Mouse (Mus musculus) cortical plate, adult 2 months (tissue): ENCODE measurements around the gene Mapkapk2. TPM values are rescaled to one million over a fixed set of nuclear protein-coding genes. Genes with fewer than 3 reads are reported as not detected.

ENCODE experiments used
- H3K27ac ChIP-seq: fragments of 200-500 bp; 2 replicates; pipeline ENCODE4 v1.5.1; 2012; ENCODE audit warnings: low read length, control low read depth, inconsistent platforms; ENCODE audit not compliant: insufficient read depth
- H3K4me1 ChIP-seq: fragments of 200-500 bp; 2 replicates; pipeline ENCODE4 v1.6.1; 2011; ENCODE audit warnings: low read length; ENCODE audit not compliant: control insufficient read depth, insufficient read depth
- H3K4me3 ChIP-seq: fragments of 200-500 bp; 2 replicates; pipeline ENCODE4 v1.5.1; 2011; ENCODE audit warnings: mild to moderate bottlenecking, low read length, control low read depth; ENCODE audit not compliant: insufficient read depth
- CTCF ChIP-seq: fragments of 200-500 bp; IDR thresholded peaks from 2 replicates; pipeline ENCODE4 v1.5.1; 2011; ENCODE audit warnings: mild to moderate bottlenecking, control low read depth, low read length; ENCODE audit not compliant: insufficient read depth; ENCODE audit errors: extremely low read depth
- POLR2A ChIP-seq: fragments of 200-500 bp; IDR thresholded peaks from 2 replicates; pipeline ENCODE4 v1.6.1; 2011; ENCODE audit warnings: mild to moderate bottlenecking, low read length, control low read depth; ENCODE audit not compliant: insufficient read depth; ENCODE audit errors: extremely low read depth
- polyA plus RNA-seq: library from polyadenylated mRNA; depleted of rRNA; stranded (reverse); fragments of >200 nt; gene quantifications from 2 replicates; pipeline ENCODE4 v1.2.3, GENCODE M21; 2012; rRNA removed

Gene Mapkapk2
- polyA plus RNA-seq, 1 experiment: 26.4 TPM

DNA sequence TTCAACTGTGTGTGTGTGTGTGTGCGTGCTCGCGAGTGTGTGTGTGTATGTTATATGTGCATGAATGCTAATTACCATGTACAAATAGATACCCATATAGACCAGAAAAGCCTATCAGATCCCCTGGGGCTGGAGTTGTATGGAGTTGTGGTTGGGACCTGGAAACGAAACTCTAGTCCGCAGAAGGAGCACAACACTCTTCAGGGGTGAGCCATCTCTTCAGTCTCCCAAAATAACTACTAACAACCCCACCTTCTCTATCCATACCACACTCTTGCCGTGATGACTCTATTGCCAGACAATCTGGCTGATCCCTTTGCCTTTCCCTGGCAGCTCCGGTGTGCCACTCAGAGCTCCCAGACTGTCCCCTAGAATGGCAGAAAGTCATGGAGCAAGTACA lies 81.7 kb downstream of the Mapkapk2 start:
- Histone ChIP-seq H3K27ac (no peak overlapping the region), H3K4me3 (no peak overlapping the region), H3K4me1 (no peaks in the 10 kb centered on the region; the same call in 1 of the 2 replicates)
- TF ChIP-seq CTCF (no peak), POLR2A (no peak)

GRCm38 (mm10) chr1:131015281-131015680 lies 82.3 kb downstream of the Mapkapk2 start:
- no peak overlapping the region for H3K4me3 ChIP-seq
- H3K4me1 ChIP-seq: no peaks in the 10 kb centered on the region; the same call in 1 of the 2 replicates
- no peak overlapping the region for H3K27ac ChIP-seq
- TF ChIP-seq POLR2A: no peak
- TF ChIP-seq CTCF: no peak

DNA sequence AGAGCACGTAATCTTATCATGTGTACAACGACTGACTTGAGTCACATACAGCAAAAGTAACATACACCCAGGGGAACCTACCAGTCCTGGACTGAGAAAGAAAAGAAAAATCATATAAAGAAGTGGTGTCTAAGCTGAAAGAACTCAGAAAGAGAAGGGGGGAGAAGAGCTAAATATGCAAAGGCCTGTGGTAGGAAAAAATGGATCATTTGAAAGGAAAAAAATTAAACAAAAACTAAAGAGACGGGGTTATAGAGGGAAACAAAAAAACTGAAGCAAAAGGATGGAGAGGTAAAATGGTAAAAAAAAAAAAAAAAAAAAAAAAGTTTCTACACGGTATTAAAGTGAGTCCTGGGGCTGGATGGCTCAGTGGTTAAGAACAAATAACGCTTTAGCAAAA lies 83.7 kb downstream of the Mapkapk2 start:
- H3K27ac ChIP-seq: no peak overlapping the region
- no peaks in the 10 kb centered on the region for H3K4me1 ChIP-seq
- no peak overlapping the region for H3K4me3 ChIP-seq
- TF ChIP-seq POLR2A (no peak), CTCF (no peak)

DNA sequence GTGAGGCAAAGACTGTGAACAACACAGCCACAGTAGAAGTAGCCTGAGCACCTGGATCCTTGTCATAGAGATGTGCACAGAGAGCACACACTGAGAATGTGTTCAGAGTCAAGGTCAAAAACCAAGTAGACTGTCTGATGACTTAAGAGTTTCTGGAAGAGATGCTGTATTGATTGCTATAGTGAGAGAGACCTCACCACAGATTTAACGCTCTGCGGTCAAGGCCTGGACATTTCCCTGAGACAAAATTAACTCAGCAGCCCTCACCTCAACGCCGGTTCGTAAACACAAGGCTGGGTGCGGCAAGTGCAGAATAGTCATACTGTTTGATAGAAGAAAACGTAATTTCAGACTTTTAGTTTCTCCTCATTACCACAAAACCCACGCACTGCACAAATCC lies 85.1 kb downstream of the Mapkapk2 start:
- Histone ChIP-seq H3K27ac (no peak overlapping the region), H3K4me1 (no peaks in the 10 kb centered on the region), H3K4me3 (no peak overlapping the region)
- no peak for TF ChIP-seq POLR2A
- TF ChIP-seq CTCF: no peak

DNA sequence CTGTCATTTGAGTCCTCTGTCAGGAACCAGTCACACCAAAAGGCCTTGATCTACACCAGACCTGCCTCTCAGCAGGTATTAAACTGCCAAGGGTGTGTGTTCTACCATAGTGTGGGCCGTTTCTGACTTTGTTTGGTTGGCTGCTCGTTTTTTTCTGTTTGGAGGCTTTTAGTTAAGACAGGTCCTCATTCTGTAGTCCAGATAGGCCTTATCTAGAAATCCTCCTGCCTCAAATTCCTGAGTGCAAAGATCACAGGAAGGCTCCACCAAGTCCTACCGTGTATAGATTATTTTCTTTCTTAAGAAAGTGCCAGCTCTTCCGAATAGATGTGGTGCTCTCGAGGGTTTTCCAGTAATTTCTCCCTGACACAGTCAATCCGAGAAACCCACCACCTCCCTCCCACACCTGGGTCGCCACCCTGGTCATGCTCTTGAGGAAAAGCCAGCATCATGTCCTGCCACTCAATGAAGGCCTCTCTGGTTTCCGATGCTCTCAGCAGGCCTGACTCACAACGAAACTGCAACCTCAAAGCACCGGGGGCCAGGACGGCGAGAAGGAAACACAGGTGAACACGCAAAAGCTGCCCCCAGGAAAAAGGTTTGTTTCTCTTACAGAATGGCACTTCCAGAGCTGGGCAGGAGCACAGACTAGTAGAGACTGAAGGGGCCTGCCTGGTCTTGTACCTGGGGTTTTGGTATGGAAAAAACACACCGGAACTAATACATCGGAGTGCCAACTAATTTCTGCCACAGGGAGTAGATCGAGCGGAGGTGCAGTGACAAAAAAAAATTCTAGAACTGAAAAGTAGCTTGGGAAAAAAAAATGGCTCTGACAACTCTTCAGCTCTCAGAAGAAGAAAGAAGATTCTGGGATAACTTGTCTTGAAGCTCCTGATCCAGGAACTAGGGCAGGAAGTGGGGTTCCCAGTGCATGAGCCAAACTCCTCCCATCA lies 87.1 kb downstream of the Mapkapk2 start:
- H3K4me3 ChIP-seq: no peak overlapping the region
- no peaks in the 10 kb centered on the region for H3K4me1 ChIP-seq
- no peak overlapping the region for H3K27ac ChIP-seq
- TF ChIP-seq POLR2A: no peak
- TF ChIP-seq CTCF: no peak

DNA sequence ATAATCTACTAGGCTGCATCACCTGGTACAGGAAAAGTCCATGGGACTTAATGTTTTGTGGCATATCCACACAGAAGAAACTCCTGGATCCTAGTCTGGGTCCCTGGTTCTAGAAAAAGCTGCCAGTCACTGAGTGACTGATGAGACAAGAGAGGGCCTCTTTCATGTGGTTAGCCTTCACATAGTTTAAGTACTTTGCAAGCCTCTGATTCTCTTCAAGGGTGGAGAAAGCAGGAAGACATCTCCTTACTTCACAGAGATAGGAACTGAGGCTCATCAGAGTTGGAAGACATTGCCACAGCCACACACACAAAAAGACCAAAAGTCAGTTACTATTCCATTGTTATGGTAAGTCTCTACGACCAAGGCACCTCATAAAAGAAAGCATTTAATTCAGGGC lies 91.6 kb downstream of the Mapkapk2 start:
- no peak overlapping the region for H3K4me3 ChIP-seq
- no peak for TF ChIP-seq POLR2A
- H3K27ac ChIP-seq: no peak overlapping the region

More for the DNA sequence above, 91.6 kb downstream of the Mapkapk2 start:
- H3K4me1 ChIP-seq: no peaks in the 10 kb centered on the region

Other genes starting within 250 kb of the Mapkapk2 start
- 0.47 and 0.52 TPM in 2 replicates for gene Fcmr, start 232.2 kb downstream of the Mapkapk2 start, polyA plus RNA-seq
- gene Il24, start 210.4 kb downstream of the Mapkapk2 start, polyA plus RNA-seq: not detected in 2 replicates
- not detected in 2 replicates for gene Il20, start 186.4 kb downstream of the Mapkapk2 start, polyA plus RNA-seq
- gene Il19, start 157.7 kb downstream of the Mapkapk2 start, polyA plus RNA-seq: not detected in 2 replicates
- gene Il10, start 78.0 kb downstream of the Mapkapk2 start, polyA plus RNA-seq: not detected in 2 replicates
- gene Dyrk3, start 40.5 kb upstream of the Mapkapk2 start, polyA plus RNA-seq: 6.2 and 7.1 TPM in 2 replicates
- gene Eif2d, start 55.4 kb upstream of the Mapkapk2 start, polyA plus RNA-seq: 57.8 and 58.0 TPM in 2 replicates
- 14.7 TPM in 2 replicates for gene Rassf5, start 147.4 kb upstream of the Mapkapk2 start, polyA plus RNA-seq
- gene Ikbke, start 181.8 kb upstream of the Mapkapk2 start, polyA plus RNA-seq: 1.7 and 1.9 TPM in 2 replicates